Mouse (Mus musculus): ENCODE results near the gene Fam207a. TPM values are rescaled to one million over a fixed set of nuclear protein-coding genes. Genes with fewer than 3 reads are reported as not detected.

The Fam207a gene
- total RNA-seq, 1 experiment, result 33.6 TPM

GRCm38 (mm10) chr10:77504143-77504542 is 11.4 kb downstream of the Fam207a start:
- no peak for TF ChIP-seq HCFC1 (IDR thresholded peaks at IDR 0.05; ENCODE audit: borderline replicate concordance, insufficient read depth, low read length)
- TF ChIP-seq MAFK (IDR thresholded peaks at IDR 0.05; ENCODE audit: insufficient read depth, low read depth, low read length), result no peak
- no peak for TF ChIP-seq CHD2 (IDR thresholded peaks at IDR 0.05; ENCODE audit: low read depth, low read length)
- no peak for TF ChIP-seq ZNF384 (IDR thresholded peaks at IDR 0.05; ENCODE audit: low read depth, low read length)
- no peak for TF ChIP-seq ZC3H11A (IDR thresholded peaks at IDR 0.05; ENCODE audit: borderline replicate concordance, low read depth, low read length)
- Histone ChIP-seq H3K27ac (ENCODE audit: insufficient read depth, low read depth, low read length, poor library complexity, severe bottlenecking) (no peak overlapping the region), H3K9me3 (ENCODE audit: control insufficient read depth, insufficient read depth, low read depth, low read length) (no peaks in the 10 kb centered on the region), H3K36me3 (ENCODE audit: control insufficient read depth, insufficient read depth, low read length, poor library complexity, severe bottlenecking) (peaks cover 51% of the 10 kb centered on the region), H3K4me1 (ENCODE audit: control insufficient read depth in 2 of 2, insufficient read depth in 2 of 2, low read length in 2 of 2, poor library complexity in 1 of 2) (peaks cover 0 to 2% of the 10 kb centered on the region in 2 experiments; a peak in 1 of 4 replicates), H3K9ac (ENCODE audit: insufficient read depth, low read depth, low read length, poor library complexity, severe bottlenecking) (no peak overlapping the region), H3K4me3 (ENCODE audit: insufficient read depth in 1 of 2, low read depth in 1 of 2, low read length in 2 of 2, poor library complexity in 1 of 2, severe bottlenecking in 1 of 2) (no peak overlapping the region)
- in situ Hi-C loops (cut with MboI; ENCODE audit: low sequenced_read_pairs in 2 of 2, unreplicated experiment in 2 of 2), result no loop called here
- no peak for DNase-seq (ENCODE audit: low read depth, low spot score)

- peaks cover 42% of the 10 kb centered on the region for H3K36me3 ChIP-seq (ENCODE audit: control insufficient read depth, insufficient read depth, low read length, poor library complexity, severe bottlenecking)
- no peak overlapping the region for H3K27ac ChIP-seq (ENCODE audit: insufficient read depth, low read depth, low read length, poor library complexity, severe bottlenecking)
- no peak for TF ChIP-seq CHD2 (IDR thresholded peaks at IDR 0.05; ENCODE audit: low read depth, low read length)
- H3K9ac ChIP-seq (ENCODE audit: insufficient read depth, low read depth, low read length, poor library complexity, severe bottlenecking), result no peak overlapping the region
- DNase-seq (ENCODE audit: low read depth, low spot score), result no peak
- H3K9me3 ChIP-seq (ENCODE audit: control insufficient read depth, insufficient read depth, low read depth, low read length), result no peaks in the 10 kb centered on the region
- no peak overlapping the region for H3K4me3 ChIP-seq (ENCODE audit: insufficient read depth in 1 of 2, low read depth in 1 of 2, low read length in 2 of 2, poor library complexity in 1 of 2, severe bottlenecking in 1 of 2)
- in situ Hi-C loops (cut with MboI; ENCODE audit: low sequenced_read_pairs in 2 of 2, unreplicated experiment in 2 of 2), result no loop called here
- H3K4me1 ChIP-seq (ENCODE audit: control insufficient read depth in 2 of 2, insufficient read depth in 2 of 2, low read length in 2 of 2, poor library complexity in 1 of 2), result peaks cover 0 to 2% of the 10 kb centered on the region in 2 experiments; a peak in 1 of 4 replicates
Measured at GRCm38 (mm10) chr10:77502967-77503922, 12.3 kb downstream of the Fam207a start.

GRCm38 (mm10) chr10:77500636-77501035 is 14.9 kb downstream of the Fam207a start:
- no peaks in the 10 kb centered on the region for H3K9me3 ChIP-seq (ENCODE audit: control insufficient read depth, insufficient read depth, low read depth, low read length)
- H3K4me3 ChIP-seq (ENCODE audit: insufficient read depth in 1 of 2, low read depth in 1 of 2, low read length in 2 of 2, poor library complexity in 1 of 2, severe bottlenecking in 1 of 2), result no peak overlapping the region
- in situ Hi-C loops (cut with MboI; ENCODE audit: low sequenced_read_pairs in 2 of 2, unreplicated experiment in 2 of 2), result no loop called here
- peaks cover 0 to 2% of the 10 kb centered on the region in 2 experiments; a peak in 2 of 4 replicates for H3K4me1 ChIP-seq (ENCODE audit: control insufficient read depth in 2 of 2, insufficient read depth in 2 of 2, low read length in 2 of 2, poor library complexity in 1 of 2)
- DNase-seq (ENCODE audit: low read depth, low spot score), result no peak
- H3K27ac ChIP-seq (ENCODE audit: insufficient read depth, low read depth, low read length, poor library complexity, severe bottlenecking), result no peak overlapping the region
- no peak for TF ChIP-seq ZNF384 (IDR thresholded peaks at IDR 0.05; ENCODE audit: low read depth, low read length)
- TF ChIP-seq MAFK (IDR thresholded peaks at IDR 0.05; ENCODE audit: insufficient read depth, low read depth, low read length), result no peak
- TF ChIP-seq HCFC1 (IDR thresholded peaks at IDR 0.05; ENCODE audit: borderline replicate concordance, insufficient read depth, low read length), result no peak
- no peak for TF ChIP-seq ZC3H11A (IDR thresholded peaks at IDR 0.05; ENCODE audit: borderline replicate concordance, low read depth, low read length)
- TF ChIP-seq CHD2 (IDR thresholded peaks at IDR 0.05; ENCODE audit: low read depth, low read length), result no peak
- peaks cover 30% of the 10 kb centered on the region for H3K36me3 ChIP-seq (ENCODE audit: control insufficient read depth, insufficient read depth, low read length, poor library complexity, severe bottlenecking)
- H3K9ac ChIP-seq (ENCODE audit: insufficient read depth, low read depth, low read length, poor library complexity, severe bottlenecking), result no peak overlapping the region

- DNase-seq (ENCODE audit: low read depth, low spot score), result no peak
- Histone ChIP-seq H3K9me3 (ENCODE audit: control insufficient read depth, insufficient read depth, low read depth, low read length) (no peaks in the 10 kb centered on the region), H3K36me3 (ENCODE audit: control insufficient read depth, insufficient read depth, low read length, poor library complexity, severe bottlenecking) (peaks cover 20% of the 10 kb centered on the region), H3K4me3 (ENCODE audit: insufficient read depth in 1 of 2, low read depth in 1 of 2, low read length in 2 of 2, poor library complexity in 1 of 2, severe bottlenecking in 1 of 2) (no peak overlapping the region), H3K4me1 (ENCODE audit: control insufficient read depth in 2 of 2, insufficient read depth in 2 of 2, low read length in 2 of 2, poor library complexity in 1 of 2) (no peaks in the 10 kb centered on the region; a peak in 1 of 4 replicates), H3K27ac (ENCODE audit: insufficient read depth, low read depth, low read length, poor library complexity, severe bottlenecking) (no peak overlapping the region), H3K9ac (ENCODE audit: insufficient read depth, low read depth, low read length, poor library complexity, severe bottlenecking) (no peak overlapping the region)
- no peak for TF ChIP-seq ZC3H11A (IDR thresholded peaks at IDR 0.05; ENCODE audit: borderline replicate concordance, low read depth, low read length)
- TF ChIP-seq MAFK (IDR thresholded peaks at IDR 0.05; ENCODE audit: insufficient read depth, low read depth, low read length), result no peak
- no peak for TF ChIP-seq CHD2 (IDR thresholded peaks at IDR 0.05; ENCODE audit: low read depth, low read length)
- no peak for TF ChIP-seq ZNF384 (IDR thresholded peaks at IDR 0.05; ENCODE audit: low read depth, low read length)
- TF ChIP-seq HCFC1 (IDR thresholded peaks at IDR 0.05; ENCODE audit: borderline replicate concordance, insufficient read depth, low read length), result no peak
- in situ Hi-C loops (cut with MboI; ENCODE audit: low sequenced_read_pairs in 2 of 2, unreplicated experiment in 2 of 2), result no loop called here
Measured at GRCm38 (mm10) chr10:77498254-77498653, 17.3 kb downstream of the Fam207a start.
